Mouse (Mus musculus): ENCODE data around the gene Nfe2l2.

DNA sequence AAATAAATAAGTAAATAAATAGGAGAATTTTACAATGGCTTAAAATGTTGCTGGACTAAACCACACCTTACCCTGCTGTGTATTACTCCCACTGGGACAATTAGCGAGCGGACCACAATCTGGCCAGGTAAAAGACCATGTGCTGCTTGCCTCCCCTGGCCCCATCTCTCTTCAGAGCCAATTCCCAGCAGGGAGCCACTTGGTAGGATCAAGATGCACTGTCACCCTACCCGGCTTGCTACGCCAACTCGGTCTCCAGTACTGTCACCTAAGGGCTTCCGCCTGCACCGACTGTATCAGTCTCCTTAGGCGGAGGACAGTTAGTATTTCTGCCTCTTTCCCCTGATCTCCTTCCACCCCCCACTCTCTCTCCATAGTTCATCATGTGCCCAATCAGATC is 76.0 kb downstream of the Nfe2l2 start:
- TF ChIP-seq CTCF (IDR thresholded peaks at IDR 0.05; ENCODE audit: insufficient read depth, low read depth, low read length) (no peak), POLR2A (IDR thresholded peaks at IDR 0.05; ENCODE audit: insufficient read depth, low read depth, low read length) (no peak)
